Mouse (Mus musculus) lung, postnatal 0 days (tissue): ENCODE measurements around the gene Adh4.

Source experiments
- CTCF ChIP-seq: IDR thresholded peaks from 2 replicates; pipeline ENCODE4 v1.5.1; 2016; ENCODE audit warnings: antibody characterized with exemption, mild to moderate bottlenecking
- EP300 ChIP-seq: IDR thresholded peaks from 2 replicates; pipeline ENCODE4 v1.6.1; 2016; ENCODE audit warnings: antibody characterized with exemption, mild to moderate bottlenecking, control low read depth

GRCm38 (mm10) chr3:138387155-138387554 lies 28.1 kb upstream of the Adh4 start:
- no peak for TF ChIP-seq CTCF
- TF ChIP-seq EP300: no peak
